Mouse (Mus musculus) heart, adult 2 months (tissue): ENCODE data around the gene Khnyn. TPM values are rescaled to one million over a fixed set of nuclear protein-coding genes. Genes with fewer than 3 reads are reported as not detected.

ENCODE experiments used
- DNase-seq, 2 experiments: peaks; one replicate each; pipeline ENCODE4 v3.0.0; 2021
- H3K27ac ChIP-seq: fragments of 200-600 bp; 2 replicates; pipeline ENCODE4 v1.8.1; 2022
- H3K27me3 ChIP-seq: fragments of 200-500 bp; 2 replicates; pipeline ENCODE4 v1.6.1; 2012; ENCODE audit warnings: mild to moderate bottlenecking, low read length, inconsistent platforms, mixed read lengths; ENCODE audit not compliant: control insufficient read depth, insufficient read depth
- H3K36me3 ChIP-seq: fragments of 200-500 bp; 2 replicates; pipeline ENCODE4 v1.6.1; 2012; ENCODE audit warnings: low read length, inconsistent platforms; ENCODE audit not compliant: control insufficient read depth, insufficient read depth
- H3K4me1 ChIP-seq: fragments of 200-500 bp; 2 replicates; pipeline ENCODE4 v1.6.1; 2011; ENCODE audit warnings: low read length; ENCODE audit not compliant: control insufficient read depth, insufficient read depth
- H3K4me3 ChIP-seq: fragments of 200-600 bp; 2 replicates; pipeline ENCODE4 v1.8.1; 2022
- H3K79me2 ChIP-seq: fragments of 200-500 bp; replicated peaks from 2 replicates; pipeline ENCODE4 v1.6.1; 2012; ENCODE audit warnings: mild to moderate bottlenecking, inconsistent platforms, low read length, moderate library complexity, mixed read lengths; ENCODE audit not compliant: control insufficient read depth, insufficient read depth
- H3K9ac ChIP-seq: fragments of 200-500 bp; 2 replicates; pipeline ENCODE4 v1.6.1; 2012; ENCODE audit warnings: low read depth, mild to moderate bottlenecking, control low read depth, inconsistent platforms, low read length, mixed read lengths
- CTCF ChIP-seq: fragments of 200-600 bp; IDR thresholded peaks from 2 replicates; pipeline ENCODE4 v1.8.1; 2022; ENCODE audit warnings: antibody characterized with exemption, mild to moderate bottlenecking, moderate library complexity
- EP300 ChIP-seq: fragments of 200-500 bp; IDR thresholded peaks from 2 replicates; pipeline ENCODE4 v1.6.1; 2011; ENCODE audit warnings: low read depth, low read length, control low read depth; ENCODE audit not compliant: insufficient read depth
- POLR2A ChIP-seq: fragments of 200-500 bp; IDR thresholded peaks from 2 replicates; pipeline ENCODE4 v1.6.1; 2011; ENCODE audit warnings: mild to moderate bottlenecking, low read depth, low read length, control low read depth; ENCODE audit not compliant: insufficient read depth
- WGBS: fragments of 180-500 bp; shearing (Covaris S2); methylation state at CpG from one replicate; pipeline ENCODE4 v1.1.7; 2018; 5-methylcytosine and 5-hydroxymethylcytosine counted together
- intact Hi-C: fragments of 180-260 bp; cut with DNase I; formaldehyde crosslinking; loops from one replicate; pipeline ENCODE4 v1.15.1; 2025
- polyA plus RNA-seq: library from polyadenylated mRNA; depleted of rRNA; stranded (reverse); fragments of >200 nt; gene quantifications from 2 replicates; pipeline ENCODE4 v1.2.3, GENCODE M21; 2012; rRNA removed
- total RNA-seq, 2 experiments: library from RNA; stranded (reverse); gene quantifications; 2 replicates each; pipeline ENCODE4 v1.2.3; 2021

Gene Khnyn
- total and polyA plus RNA-seq, 3 experiments: 8.8 to 11.6 (median 9.3) TPM

GRCm38 (mm10) chr14:55946269-55946969, 61.7 kb downstream of the Khnyn start:
- DNase-seq: no peak
- Histone ChIP-seq H3K27me3 (no peaks in the 10 kb centered on the region), H3K4me1 (no peaks in the 10 kb centered on the region; the same call in none of the 2 replicates), H3K79me2 (no peaks in the 10 kb centered on the region), H3K9ac (no peak overlapping the region), H3K36me3 (no peaks in the 10 kb centered on the region), H3K4me3 (no peak overlapping the region), H3K27ac (no peak overlapping the region)
- intact Hi-C loops: no loop called here
- TF ChIP-seq EP300: no peak
- no peak for TF ChIP-seq CTCF
- no peak for TF ChIP-seq POLR2A
- WGBS: 25% methylated on average over 2 of the region's 2 CpGs

Other genes with a start within 250 kb of the Khnyn start
Only the 30 nearest of the 31 such genes appear.
- gene Gm49378, start 247.1 kb upstream of the Khnyn start, total RNA-seq: 1 to 10 TPM; 2.5 to 3.8 TPM
- 3.5 and 5.0 TPM in 2 replicates for gene Gm49378, start 247.1 kb upstream of the Khnyn start, polyA plus RNA-seq
- gene Tm9sf1, start 241.1 kb upstream of the Khnyn start, total RNA-seq: 10 to 100 TPM; 39.4 to 40.6 TPM
- gene Tm9sf1, start 241.1 kb upstream of the Khnyn start, polyA plus RNA-seq: 50.6 and 63.0 TPM in 2 replicates
- gene Tssk4, start 234.8 kb upstream of the Khnyn start, total RNA-seq: under 1 TPM; 0.34 to 0.47 TPM
- 0.55 and 0.61 TPM in 2 replicates for gene Tssk4, start 234.8 kb upstream of the Khnyn start, polyA plus RNA-seq
- gene Mdp1, start 224.4 kb upstream of the Khnyn start, total RNA-seq: 10 to 100 TPM; 45.3 to 49.1 TPM
- 35.7 and 54.9 TPM in 2 replicates for gene Mdp1, start 224.4 kb upstream of the Khnyn start, polyA plus RNA-seq
- gene Gmpr2, start 213.0 kb upstream of the Khnyn start, total RNA-seq: 1 to 10 TPM; 8.1 to 9.0 TPM
- 11.8 and 18.2 TPM in 2 replicates for gene Gmpr2, start 213.0 kb upstream of the Khnyn start, polyA plus RNA-seq
- 100 to 1,000 TPM; 242 to 262 TPM for gene Nedd8, start 212.8 kb upstream of the Khnyn start, total RNA-seq
- gene Nedd8, start 212.8 kb upstream of the Khnyn start, polyA plus RNA-seq: 265 and 340 TPM in 2 replicates
- 10 to 100 TPM; 12.6 to 12.8 TPM for gene Tinf2, start 203.1 kb upstream of the Khnyn start, total RNA-seq
- 7.6 and 8.5 TPM in 2 replicates for gene Tinf2, start 203.1 kb upstream of the Khnyn start, polyA plus RNA-seq
- gene Tgm1, start 171.0 kb upstream of the Khnyn start, total RNA-seq: under 1 TPM; 0.16 to 0.43 TPM
- 0.31 and 0.41 TPM in 2 replicates for gene Tgm1, start 171.0 kb upstream of the Khnyn start, polyA plus RNA-seq
- gene Rabggta, start 162.7 kb upstream of the Khnyn start, total RNA-seq: 10 to 100 TPM; 12.5 to 13.0 TPM
- gene Rabggta, start 162.7 kb upstream of the Khnyn start, polyA plus RNA-seq: 26.3 and 32.2 TPM in 2 replicates
- 10 to 100 TPM; 35.4 to 40.2 TPM for gene Dhrs1, start 139.3 kb upstream of the Khnyn start, total RNA-seq
- gene Dhrs1, start 139.3 kb upstream of the Khnyn start, polyA plus RNA-seq: 82.9 and 85.8 TPM in 2 replicates
- 10 to 100 TPM; 10.1 to 11.4 TPM for gene Nop9, start 139.3 kb upstream of the Khnyn start, total RNA-seq
- gene Nop9, start 139.3 kb upstream of the Khnyn start, polyA plus RNA-seq: 8.3 and 13.1 TPM in 2 replicates
- gene Cideb, start 126.5 kb upstream of the Khnyn start, total RNA-seq: under 1 TPM; 0.81 to 0.98 TPM
- gene Cideb, start 126.5 kb upstream of the Khnyn start, polyA plus RNA-seq: 6.7 and 8.1 TPM in 2 replicates
- under 1 TPM in 1 of 2 experiments, not detected in 1; 0.20 TPM for gene Ltb4r2, start 123.5 kb upstream of the Khnyn start, total RNA-seq
- gene Ltb4r2, start 123.5 kb upstream of the Khnyn start, polyA plus RNA-seq: 0.06 and 0.20 TPM in 2 replicates
- gene Ltb4r1, start 119.0 kb upstream of the Khnyn start, total RNA-seq: under 1 TPM; 0.34 to 0.36 TPM
- 0.76 TPM in 2 replicates for gene Ltb4r1, start 119.0 kb upstream of the Khnyn start, polyA plus RNA-seq
- gene Adcy4, start 100.9 kb upstream of the Khnyn start, total RNA-seq: 10 to 100 TPM; 16.1 to 20.3 TPM
- 36.5 and 40.0 TPM in 2 replicates for gene Adcy4, start 100.9 kb upstream of the Khnyn start, polyA plus RNA-seq
- 1 to 10 TPM; 2.2 to 2.4 TPM for gene Ripk3, start 96.1 kb upstream of the Khnyn start, total RNA-seq
- 3.5 and 4.1 TPM in 2 replicates for gene Ripk3, start 96.1 kb upstream of the Khnyn start, polyA plus RNA-seq
- 1 to 10 TPM; 3.6 to 5.1 TPM for gene Nfatc4, start 61.8 kb upstream of the Khnyn start, total RNA-seq
- 6.0 and 7.3 TPM in 2 replicates for gene Nfatc4, start 61.8 kb upstream of the Khnyn start, polyA plus RNA-seq
- 1 to 10 TPM; 6.2 to 6.8 TPM for gene Nynrin, start 30.9 kb upstream of the Khnyn start, total RNA-seq
- 3.5 and 3.8 TPM in 2 replicates for gene Nynrin, start 30.9 kb upstream of the Khnyn start, polyA plus RNA-seq
- gene Cbln3, start 555 bp upstream of the Khnyn start, total RNA-seq: under 1 TPM in 1 of 2 experiments, not detected in 1; 0.18 TPM
- 0.06 TPM in 2 replicates for gene Cbln3, start 555 bp upstream of the Khnyn start, polyA plus RNA-seq
- 100 to 1,000 TPM; 112 to 127 TPM for gene Sdr39u1, start 15.3 kb downstream of the Khnyn start, total RNA-seq
- 142 and 156 TPM in 2 replicates for gene Sdr39u1, start 15.3 kb downstream of the Khnyn start, polyA plus RNA-seq
- 1 to 10 TPM; 1.3 to 1.8 TPM for gene Cma1, start 59.7 kb downstream of the Khnyn start, total RNA-seq
- gene Cma1, start 59.7 kb downstream of the Khnyn start, polyA plus RNA-seq: 2.1 and 2.5 TPM in 2 replicates
- gene Cma2, start 66.0 kb downstream of the Khnyn start, total RNA-seq: not detected
- not detected in 2 replicates for gene Cma2, start 66.0 kb downstream of the Khnyn start, polyA plus RNA-seq
- gene Mcpt1, start 133.0 kb downstream of the Khnyn start, total RNA-seq: not detected
- not detected in 2 replicates for gene Mcpt1, start 133.0 kb downstream of the Khnyn start, polyA plus RNA-seq
- not detected for gene Mcpt9, start 145.5 kb downstream of the Khnyn start, total RNA-seq
- not detected in 2 replicates for gene Mcpt9, start 145.5 kb downstream of the Khnyn start, polyA plus RNA-seq
- gene Mcpt2, start 157.1 kb downstream of the Khnyn start, total RNA-seq: not detected
- not detected in 2 replicates for gene Mcpt2, start 157.1 kb downstream of the Khnyn start, polyA plus RNA-seq
- 1 to 10 TPM; 1.2 to 1.3 TPM for gene Mcpt4, start 177.4 kb downstream of the Khnyn start, total RNA-seq
- 2.4 and 2.8 TPM in 2 replicates for gene Mcpt4, start 177.4 kb downstream of the Khnyn start, polyA plus RNA-seq
- not detected for gene Mcpt8, start 200.3 kb downstream of the Khnyn start, total RNA-seq
- 0.23 TPM in 1 of 2 replicates, not detected in the other for gene Mcpt8, start 200.3 kb downstream of the Khnyn start, polyA plus RNA-seq
- gene Ctsg, start 217.6 kb downstream of the Khnyn start, total RNA-seq: not detected
- not detected in 2 replicates for gene Ctsg, start 217.6 kb downstream of the Khnyn start, polyA plus RNA-seq
- not detected for gene Gzme, start 235.7 kb downstream of the Khnyn start, total RNA-seq
- not detected in 2 replicates for gene Gzme, start 235.7 kb downstream of the Khnyn start, polyA plus RNA-seq
- gene Gzmd, start 247.7 kb downstream of the Khnyn start, total RNA-seq: not detected
- not detected in 2 replicates for gene Gzmd, start 247.7 kb downstream of the Khnyn start, polyA plus RNA-seq